Mouse (Mus musculus): Measurements from ENCODE around the gene Mymx. TPM values are rescaled to one million over a fixed set of nuclear protein-coding genes. Genes with fewer than 3 reads are reported as not detected.

The Mymx gene
- not detected in 2 replicates for polyA plus RNA-seq (2012; rRNA removed)

- TF ChIP-seq POLR2A (IDR thresholded peaks at IDR 0.05; ENCODE audit: borderline replicate concordance, extremely low read depth, low read depth, low read length) (no peak), CTCF (IDR thresholded peaks at IDR 0.05; ENCODE audit: insufficient read depth, low read length) (no peak)
- DNase-seq, result no peak
- 76% methylated on average over 6 of the region's 6 CpGs for WGBS
- H3K4me3 ChIP-seq (replicated peaks; ENCODE audit: extremely low read depth, low read depth, low read length), result no peak within 1 kb of the TSS
- peaks cover 4% of the 10 kb centered on the region for H3K4me1 ChIP-seq (ENCODE audit: control insufficient read depth, insufficient read depth, low read length)
Observed at GRCm38 (mm10) chr17:45601877-45602304, at the start of gene Mymx. Mymx (minus strand) TSS chr17:45602102.

GRCm38 (mm10) chr17:45644185-45644584, 42.3 kb upstream of the Mymx start:
- no peak for DNase-seq
- H3K4me3 ChIP-seq (replicated peaks; ENCODE audit: extremely low read depth, low read depth, low read length), result no peak overlapping the region
- no peaks in the 10 kb centered on the region for H3K4me1 ChIP-seq (ENCODE audit: control insufficient read depth, insufficient read depth, low read length)
- TF ChIP-seq POLR2A (IDR thresholded peaks at IDR 0.05; ENCODE audit: borderline replicate concordance, extremely low read depth, low read depth, low read length), result no peak
- no peak for TF ChIP-seq CTCF (IDR thresholded peaks at IDR 0.05; ENCODE audit: insufficient read depth, low read length)
- WGBS, result 85% methylated on average over 4 of the region's 4 CpGs

- WGBS, result 22% methylated on average over 12 of the region's 12 CpGs
- Histone ChIP-seq H3K4me1 (ENCODE audit: control insufficient read depth, insufficient read depth, low read length) (no peaks in the 10 kb centered on the region), H3K4me3 (replicated peaks; ENCODE audit: extremely low read depth, low read depth, low read length) (no peak overlapping the region)
- no peak for TF ChIP-seq POLR2A (IDR thresholded peaks at IDR 0.05; ENCODE audit: borderline replicate concordance, extremely low read depth, low read depth, low read length)
- TF ChIP-seq CTCF (IDR thresholded peaks at IDR 0.05; ENCODE audit: insufficient read depth, low read length), result peak; percentile 72
- DNase-seq, result peak; percentile 69
Observed at GRCm38 (mm10) chr17:45642701-45643100, 40.8 kb upstream of the Mymx start.

- H3K4me3 ChIP-seq (replicated peaks; ENCODE audit: extremely low read depth, low read depth, low read length), result no peak overlapping the region
- 83% methylated on average over 8 of the region's 8 CpGs for WGBS
Observed at GRCm38 (mm10) chr17:45641981-45642380, 40.1 kb upstream of the Mymx start.

GRCm38 (mm10) chr17:45638596-45639295, 36.8 kb upstream of the Mymx start:
- H3K4me1 ChIP-seq (ENCODE audit: control insufficient read depth, insufficient read depth, low read length), result no peaks in the 10 kb centered on the region
- 68% methylated on average over 16 of the region's 16 CpGs for WGBS
- no peak for TF ChIP-seq POLR2A (IDR thresholded peaks at IDR 0.05; ENCODE audit: borderline replicate concordance, extremely low read depth, low read depth, low read length)
- TF ChIP-seq CTCF (IDR thresholded peaks at IDR 0.05; ENCODE audit: insufficient read depth, low read length), result no peak

More at GRCm38 (mm10) chr17:45641981-45642380, 40.1 kb upstream of the Mymx start:
- no peaks in the 10 kb centered on the region for H3K4me1 ChIP-seq (ENCODE audit: control insufficient read depth, insufficient read depth, low read length)
- DNase-seq, result no peak
- no peak for TF ChIP-seq CTCF (IDR thresholded peaks at IDR 0.05; ENCODE audit: insufficient read depth, low read length)
- no peak for TF ChIP-seq POLR2A (IDR thresholded peaks at IDR 0.05; ENCODE audit: borderline replicate concordance, extremely low read depth, low read depth, low read length)

GRCm38 (mm10) chr17:45634033-45634432, 32.1 kb upstream of the Mymx start:
- H3K4me1 ChIP-seq (ENCODE audit: control insufficient read depth, insufficient read depth, low read length), result peaks cover 4% of the 10 kb centered on the region
- no peak overlapping the region for H3K4me3 ChIP-seq (replicated peaks; ENCODE audit: extremely low read depth, low read depth, low read length)
- no peak for DNase-seq
- 75% methylated on average over 5 of the region's 5 CpGs for WGBS
- TF ChIP-seq CTCF (IDR thresholded peaks at IDR 0.05; ENCODE audit: insufficient read depth, low read length) (no peak), POLR2A (IDR thresholded peaks at IDR 0.05; ENCODE audit: borderline replicate concordance, extremely low read depth, low read depth, low read length) (no peak)

More at GRCm38 (mm10) chr17:45638596-45639295, 36.8 kb upstream of the Mymx start:
- H3K4me3 ChIP-seq (replicated peaks; ENCODE audit: extremely low read depth, low read depth, low read length), result no peak overlapping the region
- DNase-seq, result no peak

- no peak for DNase-seq
- Histone ChIP-seq H3K4me3 (replicated peaks; ENCODE audit: extremely low read depth, low read depth, low read length) (no peak overlapping the region), H3K4me1 (ENCODE audit: control insufficient read depth, insufficient read depth, low read length) (peaks cover 4% of the 10 kb centered on the region)
- TF ChIP-seq POLR2A (IDR thresholded peaks at IDR 0.05; ENCODE audit: borderline replicate concordance, extremely low read depth, low read depth, low read length), result no peak
- no peak for TF ChIP-seq CTCF (IDR thresholded peaks at IDR 0.05; ENCODE audit: insufficient read depth, low read length)
- 74% methylated on average over 6 of the region's 6 CpGs for WGBS
Observed at GRCm38 (mm10) chr17:45631940-45632339, 30.0 kb upstream of the Mymx start.

- 64% methylated on average over 3 of the region's 3 CpGs for WGBS
- TF ChIP-seq CTCF (IDR thresholded peaks at IDR 0.05; ENCODE audit: insufficient read depth, low read length) (no peak), POLR2A (IDR thresholded peaks at IDR 0.05; ENCODE audit: borderline replicate concordance, extremely low read depth, low read depth, low read length) (no peak)
Observed at GRCm38 (mm10) chr17:45630992-45631391, 29.1 kb upstream of the Mymx start.

GRCm38 (mm10) chr17:45629861-45630694, 28.2 kb upstream of the Mymx start:
- 3% methylated on average over 34 of the region's 34 CpGs for WGBS
- Histone ChIP-seq H3K4me3 (replicated peaks; ENCODE audit: extremely low read depth, low read depth, low read length) (peak overlapping the region; percentile 43), H3K4me1 (ENCODE audit: control insufficient read depth, insufficient read depth, low read length) (peaks cover 7% of the 10 kb centered on the region)
- DNase-seq, result peak; percentile 42
- TF ChIP-seq CTCF (IDR thresholded peaks at IDR 0.05; ENCODE audit: insufficient read depth, low read length) (peak; percentile 30; the same call in 1 of the 2 replicates), POLR2A (IDR thresholded peaks at IDR 0.05; ENCODE audit: borderline replicate concordance, extremely low read depth, low read depth, low read length) (no peak; the same call in 1 of the 2 replicates)

More at GRCm38 (mm10) chr17:45630992-45631391, 29.1 kb upstream of the Mymx start:
- Histone ChIP-seq H3K4me3 (replicated peaks; ENCODE audit: extremely low read depth, low read depth, low read length) (no peak overlapping the region), H3K4me1 (ENCODE audit: control insufficient read depth, insufficient read depth, low read length) (peaks cover 7% of the 10 kb centered on the region)
- DNase-seq, result no peak

Measured in lung, adult 2 months (tissue).